Mouse (Mus musculus) heart, embryonic 10.5 days (tissue): ENCODE results near the gene Saxo1. TPM values are rescaled to one million over a fixed set of nuclear protein-coding genes. Genes with fewer than 3 reads are reported as not detected.
A peak's percentile ranks its signal among the peaks of the same experiment; 100 is the strongest.

Experiments used
- DNase-seq: peaks from one replicate; pipeline ENCODE4 v3.0.0-alpha.2; 2017; ENCODE audit warnings: low spot score
- H3K27ac ChIP-seq: fragments of 300-500 bp; sonication (generic); 2 replicates; pipeline ENCODE4 v1.5.1; 2016; ENCODE audit warnings: mild to moderate bottlenecking
- H3K27me3 ChIP-seq: fragments of 300-500 bp; sonication (generic); 2 replicates; pipeline ENCODE4 v1.6.1; 2016; ENCODE audit warnings: mild to moderate bottlenecking; ENCODE audit not compliant: poor library complexity, insufficient read depth, severe bottlenecking
- H3K36me3 ChIP-seq: fragments of 300-500 bp; sonication (generic); 2 replicates; pipeline ENCODE4 v1.6.1; 2016; ENCODE audit warnings: mild to moderate bottlenecking, moderate library complexity
- H3K4me1 ChIP-seq: fragments of 300-500 bp; sonication (generic); 2 replicates; pipeline ENCODE4 v1.6.1; 2016; ENCODE audit warnings: mild to moderate bottlenecking
- H3K4me3 ChIP-seq: fragments of 300-500 bp; sonication (generic); 2 replicates; pipeline ENCODE4 v1.5.1; 2016; ENCODE audit warnings: mild to moderate bottlenecking, moderate library complexity
- H3K9me3 ChIP-seq: fragments of 300-500 bp; sonication (generic); 2 replicates; pipeline ENCODE4 v1.6.1; 2016; ENCODE audit warnings: mild to moderate bottlenecking, moderate library complexity
- WGBS: fragments of 180-500 bp; shearing (Covaris S2); methylation state at CpG from one replicate; pipeline ENCODE4 v1.1.7; 2016; 5-methylcytosine and 5-hydroxymethylcytosine counted together
- polyA plus RNA-seq: library from polyadenylated mRNA; unstranded; fragments of >200 nt; fragmentation: Nextera tagmentation; extraction: Ambion mirVana; gene quantifications from 2 replicates; pipeline ENCODE4 v1.2.1, GENCODE M21; 2016

The Saxo1 gene
- polyA plus RNA-seq, 1 experiment from 2014 or later: not detected

GRCm38 (mm10) chr4:86548332-86548731, 9.8 kb downstream of the Saxo1 start:
- WGBS: 81% methylated on average over 9 of the region's 9 CpGs

GRCm38 (mm10) chr4:86545615-86546014, 12.5 kb downstream of the Saxo1 start:
- no peak for DNase-seq

More at GRCm38 (mm10) chr4:86548332-86548731, 9.8 kb downstream of the Saxo1 start:
- Histone ChIP-seq H3K9me3 (no peaks in the 10 kb centered on the region), H3K27me3 (no peaks in the 10 kb centered on the region), H3K4me1 (0 out of 2 replicates have a peak, but pooled peaks cover 4% of the 10 kb centered on the region), H3K36me3 (no peaks in the 10 kb centered on the region), H3K4me3 (no peak overlapping the region), H3K27ac (no peak overlapping the region)
- no peak for DNase-seq

GRCm38 (mm10) chr4:86543999-86544398, 14.1 kb downstream of the Saxo1 start:
- WGBS: 83% methylated on average over 3 of the region's 3 CpGs
- Histone ChIP-seq H3K4me1 (0 out of 2 replicates have a peak, but pooled peaks cover 4% of the 10 kb centered on the region), H3K27me3 (no peaks in the 10 kb centered on the region), H3K9me3 (no peaks in the 10 kb centered on the region), H3K27ac (no peak overlapping the region), H3K4me3 (no peak overlapping the region), H3K36me3 (no peaks in the 10 kb centered on the region)
- no peak for DNase-seq

More at GRCm38 (mm10) chr4:86545615-86546014, 12.5 kb downstream of the Saxo1 start:
- peak overlapping the region; percentile 69; the same call in 1 of the 2 replicates for H3K27ac ChIP-seq
- WGBS: 52% methylated on average over 5 of the region's 5 CpGs
- H3K36me3 ChIP-seq: no peaks in the 10 kb centered on the region
- H3K4me1 ChIP-seq: 0 out of 2 replicates have a peak, but pooled peaks cover 4% of the 10 kb centered on the region
- H3K9me3 ChIP-seq: no peaks in the 10 kb centered on the region
- no peaks in the 10 kb centered on the region for H3K27me3 ChIP-seq
- no peak overlapping the region for H3K4me3 ChIP-seq

GRCm38 (mm10) chr4:86541573-86541972, 16.6 kb downstream of the Saxo1 start:
- H3K4me1 ChIP-seq: 0 out of 2 replicates have a peak, but pooled peaks cover 4% of the 10 kb centered on the region
- no peaks in the 10 kb centered on the region for H3K9me3 ChIP-seq
- H3K27me3 ChIP-seq: no peaks in the 10 kb centered on the region
- H3K4me3 ChIP-seq: no peak overlapping the region
- H3K27ac ChIP-seq: no peak overlapping the region
- no peak for DNase-seq
- 72% methylated on average over 1 of the region's 1 CpGs for WGBS
- H3K36me3 ChIP-seq: no peaks in the 10 kb centered on the region

GRCm38 (mm10) chr4:86538936-86539335, 19.2 kb downstream of the Saxo1 start:
- Histone ChIP-seq H3K4me1 (peaks cover 3% of the 10 kb centered on the region), H3K27ac (no peak overlapping the region), H3K9me3 (no peaks in the 10 kb centered on the region), H3K27me3 (no peaks in the 10 kb centered on the region), H3K4me3 (no peak overlapping the region), H3K36me3 (no peaks in the 10 kb centered on the region)
- peak; percentile 1 for DNase-seq
- WGBS: 95% methylated on average over 5 of the region's 5 CpGs

- Histone ChIP-seq H3K27me3 (no peaks in the 10 kb centered on the region), H3K9me3 (no peaks in the 10 kb centered on the region), H3K4me1 (peaks cover 4% of the 10 kb centered on the region), H3K36me3 (no peaks in the 10 kb centered on the region), H3K27ac (no peak overlapping the region), H3K4me3 (no peak overlapping the region)
- DNase-seq: no peak
- 40% methylated on average over 4 of the region's 4 CpGs for WGBS
Observed at GRCm38 (mm10) chr4:86537972-86538371, 20.2 kb downstream of the Saxo1 start.

- H3K36me3 ChIP-seq: no peaks in the 10 kb centered on the region
- no peak overlapping the region for H3K4me3 ChIP-seq
- no peak overlapping the region for H3K27ac ChIP-seq
- 56% methylated on average over 5 of the region's 5 CpGs for WGBS
- no peak for DNase-seq
- no peaks in the 10 kb centered on the region for H3K27me3 ChIP-seq
- H3K4me1 ChIP-seq: peaks cover 4% of the 10 kb centered on the region
- H3K9me3 ChIP-seq: no peaks in the 10 kb centered on the region
Observed at GRCm38 (mm10) chr4:86534091-86534481, 24.0 kb downstream of the Saxo1 start.

- no peaks in the 10 kb centered on the region for H3K36me3 ChIP-seq
- no peaks in the 10 kb centered on the region for H3K27me3 ChIP-seq
- H3K27ac ChIP-seq: no peak overlapping the region
- WGBS: 84% methylated on average over 8 of the region's 8 CpGs
- peaks cover 4% of the 10 kb centered on the region for H3K4me1 ChIP-seq
- no peak overlapping the region for H3K4me3 ChIP-seq
- no peak for DNase-seq
- no peaks in the 10 kb centered on the region for H3K9me3 ChIP-seq
Observed at GRCm38 (mm10) chr4:86533406-86534090, 24.6 kb downstream of the Saxo1 start.

- H3K27me3 ChIP-seq: no peaks in the 10 kb centered on the region
- 70% methylated on average over 6 of the region's 6 CpGs for WGBS
- no peaks in the 10 kb centered on the region for H3K9me3 ChIP-seq
- H3K4me3 ChIP-seq: no peak overlapping the region
- DNase-seq: no peak
- H3K27ac ChIP-seq: no peak overlapping the region
- H3K4me1 ChIP-seq: peaks cover 9% of the 10 kb centered on the region
- H3K36me3 ChIP-seq: no peaks in the 10 kb centered on the region
Observed at GRCm38 (mm10) chr4:86529161-86529560, 29.0 kb downstream of the Saxo1 start.

- H3K9me3 ChIP-seq: no peaks in the 10 kb centered on the region
- H3K4me1 ChIP-seq: peaks cover 6% of the 10 kb centered on the region; the same call in 1 of the 2 replicates
- DNase-seq: no peak
Observed at GRCm38 (mm10) chr4:86527162-86528136, 30.7 kb downstream of the Saxo1 start.

GRCm38 (mm10) chr4:86524483-86524882, 33.6 kb downstream of the Saxo1 start:
- peaks cover 6% of the 10 kb centered on the region; the same call in 1 of the 2 replicates for H3K4me1 ChIP-seq
- H3K27ac ChIP-seq: no peak overlapping the region
- H3K36me3 ChIP-seq: no peaks in the 10 kb centered on the region
- H3K27me3 ChIP-seq: no peaks in the 10 kb centered on the region
- WGBS: 85% methylated on average over 1 of the region's 1 CpGs
- no peaks in the 10 kb centered on the region for H3K9me3 ChIP-seq
- H3K4me3 ChIP-seq: no peak overlapping the region
- no peak for DNase-seq

More at GRCm38 (mm10) chr4:86527162-86528136, 30.7 kb downstream of the Saxo1 start:
- H3K27ac ChIP-seq: peak overlapping the region; percentile 36; the same call in 1 of the 2 replicates
- H3K27me3 ChIP-seq: no peaks in the 10 kb centered on the region
- no peaks in the 10 kb centered on the region for H3K36me3 ChIP-seq
- H3K4me3 ChIP-seq: no peak overlapping the region
- 57% methylated on average over 11 of the region's 11 CpGs for WGBS

- no peak for DNase-seq
- Histone ChIP-seq H3K4me1 (peaks cover 6% of the 10 kb centered on the region; the same call in 1 of the 2 replicates), H3K9me3 (no peaks in the 10 kb centered on the region), H3K27ac (no peak overlapping the region), H3K27me3 (no peaks in the 10 kb centered on the region), H3K4me3 (no peak overlapping the region), H3K36me3 (no peaks in the 10 kb centered on the region)
- WGBS: 77% methylated on average over 5 of the region's 5 CpGs
Observed at GRCm38 (mm10) chr4:86523771-86524170, 34.4 kb downstream of the Saxo1 start.

GRCm38 (mm10) chr4:86520695-86521094, 37.4 kb downstream of the Saxo1 start:
- no peak overlapping the region for H3K27ac ChIP-seq
- no peaks in the 10 kb centered on the region for H3K36me3 ChIP-seq
- H3K9me3 ChIP-seq: no peaks in the 10 kb centered on the region
- no peaks in the 10 kb centered on the region for H3K4me1 ChIP-seq
- H3K4me3 ChIP-seq: no peak overlapping the region
- 86% methylated on average over 12 of the region's 12 CpGs for WGBS
- H3K27me3 ChIP-seq: no peaks in the 10 kb centered on the region
- no peak for DNase-seq
